Mouse (Mus musculus): Measurements from ENCODE around the gene D6Wsu163e.

GRCm38 (mm10) chr6:126996399-126996798 is 56.6 kb downstream of the D6Wsu163e start:
- TF ChIP-seq CTCF (IDR thresholded peaks at IDR 0.05; ENCODE audit: extremely low read depth, insufficient read depth, insufficient read length, insufficient replicate concordance) (no peak), POLR2A (IDR thresholded peaks at IDR 0.05; ENCODE audit: low read depth, low read length) (no peak)
